Mouse (Mus musculus) midbrain, embryonic 14.5 days (tissue): Measurements from ENCODE around the gene Epn2. TPM values are rescaled to one million over a fixed set of nuclear protein-coding genes. Genes with fewer than 3 reads are reported as not detected.

Source experiments
- ATAC-seq: fragments of 200-750 bp; cut with Nextera tagmentation; 2 replicates; pipeline ENCODE4 v1.8.0; 2017; ENCODE audit warnings: moderate number of reproducible peaks, moderate library complexity; ENCODE audit not compliant: low FRiP score, low TSS enrichment
- DNase-seq: peaks from one replicate; pipeline ENCODE4 v3.0.0-alpha.2; 2015
- H3K27ac ChIP-seq: fragments of 300-500 bp; sonication (generic); replicated peaks from 2 replicates; pipeline ENCODE4 v1.5.1; 2014; ENCODE audit warnings: mild to moderate bottlenecking, low read depth, low read length, moderate library complexity
- H3K27me3 ChIP-seq: fragments of 300-500 bp; sonication (generic); 2 replicates; pipeline ENCODE4 v1.6.1; 2014; ENCODE audit warnings: low read length, control low read depth, mixed read lengths; ENCODE audit not compliant: control insufficient read depth, insufficient read depth
- H3K36me3 ChIP-seq: fragments of 300-500 bp; sonication (generic); 2 replicates; pipeline ENCODE4 v1.6.1; 2014; ENCODE audit warnings: low read length, control low read depth; ENCODE audit not compliant: control insufficient read depth, insufficient read depth
- H3K4me1 ChIP-seq: fragments of 300-500 bp; sonication (generic); 2 replicates; pipeline ENCODE4 v1.6.1; 2014; ENCODE audit warnings: mild to moderate bottlenecking, antibody characterized with exemption, low read length, control low read depth; ENCODE audit not compliant: control insufficient read depth, insufficient read depth
- H3K4me2 ChIP-seq: fragments of 300-500 bp; sonication (generic); 2 replicates; pipeline ENCODE4 v1.6.1; 2014; ENCODE audit warnings: mild to moderate bottlenecking, low read length, moderate library complexity
- H3K4me3 ChIP-seq: fragments of 300-500 bp; sonication (generic); replicated peaks from 2 replicates; pipeline ENCODE4 v1.5.1; 2014; ENCODE audit warnings: low read depth, low read length
- H3K9ac ChIP-seq: fragments of 300-500 bp; sonication (generic); replicated peaks from 2 replicates; pipeline ENCODE4 v1.6.1; 2014; ENCODE audit warnings: mild to moderate bottlenecking, low read length, moderate library complexity
- H3K9me3 ChIP-seq: fragments of 300-500 bp; sonication (generic); 2 replicates; pipeline ENCODE4 v1.6.1; 2016; ENCODE audit warnings: low read length, control low read depth, mixed read lengths; ENCODE audit not compliant: control insufficient read depth
- WGBS: fragments of 180-500 bp; shearing (Covaris S2); extraction: QIAGEN DNeasy Blood & Tissue Kit; methylation state at CpG from one replicate; pipeline ENCODE4 v1.1.7; 2014; 5-methylcytosine and 5-hydroxymethylcytosine counted together
- polyA plus RNA-seq: library from polyadenylated mRNA; unstranded; fragments of >200 nt; fragmentation: Nextera tagmentation; extraction: Ambion mirVana; gene quantifications from 2 replicates; pipeline ENCODE4 v1.2.1, GENCODE M21; 2014

Epn2 gene
- polyA plus RNA-seq, 1 experiment from 2014 or later = 71.7 TPM

- no peak for DNase-seq
- 90% methylated on average over 4 of the region's 4 CpGs for WGBS
- H3K4me2 ChIP-seq = no peak overlapping the region
Measured at GRCm38 (mm10) chr11:61478788-61479187, 100.7 kb downstream of the Epn2 start.

GRCm38 (mm10) chr11:61477566-61478508, 101.7 kb downstream of the Epn2 start:
- no peak overlapping the region; the same call in 1 of the 2 replicates for H3K27ac ChIP-seq
- no peak for ATAC-seq
- no peak for DNase-seq
- no peaks in the 10 kb centered on the region for H3K27me3 ChIP-seq
- 36% methylated on average over 17 of the region's 17 CpGs for WGBS
- H3K36me3 ChIP-seq = no peaks in the 10 kb centered on the region
- no peaks in the 10 kb centered on the region for H3K4me1 ChIP-seq
- H3K4me2 ChIP-seq = peak overlapping the region; percentile 31
- H3K4me3 ChIP-seq = no peak overlapping the region
- no peak overlapping the region; the same call in 1 of the 2 replicates for H3K9ac ChIP-seq
- H3K9me3 ChIP-seq = no peaks in the 10 kb centered on the region

More at GRCm38 (mm10) chr11:61478788-61479187, 100.7 kb downstream of the Epn2 start:
- no peaks in the 10 kb centered on the region for H3K4me1 ChIP-seq
- H3K9ac ChIP-seq = no peak overlapping the region
- no peak overlapping the region for H3K27ac ChIP-seq
- H3K4me3 ChIP-seq = no peak overlapping the region
- no peaks in the 10 kb centered on the region for H3K27me3 ChIP-seq
- H3K36me3 ChIP-seq = no peaks in the 10 kb centered on the region
- no peaks in the 10 kb centered on the region for H3K9me3 ChIP-seq
- no peak for ATAC-seq

- DNase-seq (peak; percentile 57), ATAC-seq (no peak)
- Histone ChIP-seq H3K27ac (no peak overlapping the region), H3K4me3 (no peak overlapping the region), H3K4me1 (no peaks in the 10 kb centered on the region), H3K4me2 (peak overlapping the region; percentile 31), H3K9me3 (no peaks in the 10 kb centered on the region), H3K9ac (no peak overlapping the region), H3K36me3 (no peaks in the 10 kb centered on the region), H3K27me3 (no peaks in the 10 kb centered on the region)
- WGBS = 49% methylated on average over 12 of the region's 12 CpGs
Measured at GRCm38 (mm10) chr11:61476786-61477382, 102.6 kb downstream of the Epn2 start.

- Histone ChIP-seq H3K27ac (no peak overlapping the region), H3K9ac (no peak overlapping the region), H3K27me3 (no peaks in the 10 kb centered on the region), H3K36me3 (no peaks in the 10 kb centered on the region), H3K4me3 (no peak overlapping the region), H3K9me3 (no peaks in the 10 kb centered on the region), H3K4me1 (no peaks in the 10 kb centered on the region), H3K4me2 (no peak overlapping the region)
- DNase-seq = no peak
- 85% methylated on average over 4 of the region's 4 CpGs for WGBS
- no peak for ATAC-seq
Measured at GRCm38 (mm10) chr11:61473630-61474029, 105.9 kb downstream of the Epn2 start.

GRCm38 (mm10) chr11:61470880-61471279, 108.6 kb downstream of the Epn2 start:
- H3K36me3 ChIP-seq = no peaks in the 10 kb centered on the region
- DNase-seq = no peak
- no peak overlapping the region for H3K9ac ChIP-seq
- ATAC-seq = no peak
- no peak overlapping the region for H3K4me3 ChIP-seq
- H3K4me1 ChIP-seq = no peaks in the 10 kb centered on the region
- H3K9me3 ChIP-seq = no peaks in the 10 kb centered on the region; the same call in 1 of the 2 replicates
- no peak overlapping the region for H3K4me2 ChIP-seq
- H3K27me3 ChIP-seq = no peaks in the 10 kb centered on the region
- H3K27ac ChIP-seq = no peak overlapping the region

- ATAC-seq (no peak), DNase-seq (no peak)
- Histone ChIP-seq H3K27ac (no peak overlapping the region), H3K9me3 (no peaks in the 10 kb centered on the region; the same call in 1 of the 2 replicates), H3K4me2 (no peak overlapping the region), H3K4me3 (no peak overlapping the region), H3K9ac (no peak overlapping the region), H3K36me3 (no peaks in the 10 kb centered on the region), H3K27me3 (no peaks in the 10 kb centered on the region), H3K4me1 (no peaks in the 10 kb centered on the region)
- 74% methylated on average over 7 of the region's 7 CpGs for WGBS
Measured at GRCm38 (mm10) chr11:61469317-61469917, 110.1 kb downstream of the Epn2 start.

GRCm38 (mm10) chr11:61468534-61468933, 111.0 kb downstream of the Epn2 start:
- no peak for ATAC-seq
- H3K9me3 ChIP-seq = no peaks in the 10 kb centered on the region; the same call in 1 of the 2 replicates
- H3K4me3 ChIP-seq = no peak overlapping the region
- H3K27ac ChIP-seq = no peak overlapping the region
- no peaks in the 10 kb centered on the region for H3K4me1 ChIP-seq
- 89% methylated on average over 4 of the region's 4 CpGs for WGBS
- H3K27me3 ChIP-seq = no peaks in the 10 kb centered on the region
- no peak for DNase-seq
- no peak overlapping the region for H3K4me2 ChIP-seq
- H3K36me3 ChIP-seq = no peaks in the 10 kb centered on the region
- H3K9ac ChIP-seq = no peak overlapping the region
